Mouse (Mus musculus): ENCODE measurements at regions not wholly inside any gene's neighbourhood (a gene's known extent, or its start where the extent isn't known, plus 50 kb on each side); places are given as distances from the start of the nearest gene placed in this dataset.

DNA sequence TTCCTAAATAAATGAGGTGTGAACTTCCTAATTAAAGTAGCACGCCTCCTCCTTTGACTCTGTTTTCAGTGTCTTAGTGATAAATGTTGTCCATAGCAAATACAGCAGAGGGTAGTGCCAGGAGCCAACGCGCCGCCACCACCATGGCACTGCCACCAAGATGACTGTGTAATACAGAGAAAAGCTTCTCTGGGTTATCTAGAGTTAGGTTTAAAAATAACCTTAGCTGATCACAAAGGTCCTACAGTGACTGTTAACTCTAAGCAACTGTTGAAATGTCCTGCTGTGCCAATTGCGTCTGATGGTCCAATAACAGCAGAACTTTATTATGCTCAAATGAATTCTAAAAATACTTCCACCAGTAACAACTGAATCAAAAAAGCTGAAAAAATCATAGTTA is 186.1 kb upstream of the Hand2 start:
- DNase-seq (ENCODE audit: low spot score in 2 of 2) = no peak

- DNase-seq (ENCODE audit: low spot score in 2 of 2) = no peak
Observed at GRCm38 (mm10) chr8:57148036-57148435, 172.7 kb upstream of the Hand2 start.

DNA sequence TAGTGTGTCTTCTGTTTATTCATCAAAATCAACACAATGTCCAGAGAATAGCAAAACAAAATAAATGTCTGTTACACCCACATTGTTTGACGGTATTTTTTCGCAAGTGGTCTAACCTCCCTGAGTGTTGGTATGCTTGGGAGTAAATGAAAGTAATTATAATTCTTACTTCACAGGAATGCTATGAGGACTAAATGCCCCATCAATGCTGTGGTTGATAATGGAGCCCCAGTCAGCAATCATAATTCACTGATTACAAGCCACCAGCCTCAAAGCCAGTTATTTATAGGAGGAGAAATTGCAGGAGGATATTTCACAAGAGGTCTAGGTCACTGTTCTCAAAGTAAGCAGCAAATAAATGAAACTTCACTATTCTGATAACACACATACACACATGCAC is 129.6 kb upstream of the Hand2 start:
- DNase-seq (ENCODE audit: low spot score in 2 of 2) = no peak

GRCm38 (mm10) chr8:57200280-57200679 is 120.5 kb upstream of the Hand2 start:
- no peak for DNase-seq (ENCODE audit: low spot score in 2 of 2)

DNA sequence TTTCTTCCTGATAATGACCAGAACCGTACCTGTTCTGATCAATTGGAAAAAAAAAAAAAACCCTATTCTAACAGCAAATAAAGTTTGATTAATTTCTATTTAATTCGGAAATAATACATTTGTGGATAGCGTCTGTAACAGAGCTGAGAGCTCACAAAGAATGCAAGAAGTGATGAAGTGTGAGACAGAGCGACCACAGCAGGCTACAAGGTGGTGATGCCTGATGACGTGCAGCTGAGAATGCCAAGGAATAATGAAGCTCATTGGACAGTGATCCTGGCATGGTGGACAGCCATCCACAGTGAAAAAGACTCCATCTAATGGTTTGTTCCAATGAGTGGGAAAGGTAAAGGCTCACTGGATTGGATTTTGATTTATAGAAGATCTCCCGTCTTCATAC is 111.2 kb upstream of the Hand2 start:
- DNase-seq (ENCODE audit: low spot score in 2 of 2) = no peak

DNA sequence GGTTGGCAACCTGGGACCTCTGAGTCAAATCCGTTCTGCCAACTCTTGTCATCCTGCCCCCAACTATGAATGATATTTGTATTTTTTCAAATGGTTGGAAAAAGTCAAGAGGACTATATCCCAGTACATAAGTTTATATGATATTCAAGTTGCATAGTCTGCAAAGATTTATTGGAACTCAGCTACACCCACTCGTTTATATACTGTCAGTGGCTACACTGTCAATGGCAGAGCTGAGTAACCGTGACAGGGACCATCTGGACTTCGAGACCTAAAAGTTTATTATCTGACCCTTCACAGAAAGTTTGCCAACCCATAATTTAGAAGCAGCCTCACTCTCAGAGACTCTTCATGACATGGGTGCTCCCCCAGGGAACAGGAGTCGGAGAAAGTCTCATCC is 107.7 kb upstream of the Hand2 start:
- DNase-seq (ENCODE audit: low spot score in 2 of 2) = no peak

DNA sequence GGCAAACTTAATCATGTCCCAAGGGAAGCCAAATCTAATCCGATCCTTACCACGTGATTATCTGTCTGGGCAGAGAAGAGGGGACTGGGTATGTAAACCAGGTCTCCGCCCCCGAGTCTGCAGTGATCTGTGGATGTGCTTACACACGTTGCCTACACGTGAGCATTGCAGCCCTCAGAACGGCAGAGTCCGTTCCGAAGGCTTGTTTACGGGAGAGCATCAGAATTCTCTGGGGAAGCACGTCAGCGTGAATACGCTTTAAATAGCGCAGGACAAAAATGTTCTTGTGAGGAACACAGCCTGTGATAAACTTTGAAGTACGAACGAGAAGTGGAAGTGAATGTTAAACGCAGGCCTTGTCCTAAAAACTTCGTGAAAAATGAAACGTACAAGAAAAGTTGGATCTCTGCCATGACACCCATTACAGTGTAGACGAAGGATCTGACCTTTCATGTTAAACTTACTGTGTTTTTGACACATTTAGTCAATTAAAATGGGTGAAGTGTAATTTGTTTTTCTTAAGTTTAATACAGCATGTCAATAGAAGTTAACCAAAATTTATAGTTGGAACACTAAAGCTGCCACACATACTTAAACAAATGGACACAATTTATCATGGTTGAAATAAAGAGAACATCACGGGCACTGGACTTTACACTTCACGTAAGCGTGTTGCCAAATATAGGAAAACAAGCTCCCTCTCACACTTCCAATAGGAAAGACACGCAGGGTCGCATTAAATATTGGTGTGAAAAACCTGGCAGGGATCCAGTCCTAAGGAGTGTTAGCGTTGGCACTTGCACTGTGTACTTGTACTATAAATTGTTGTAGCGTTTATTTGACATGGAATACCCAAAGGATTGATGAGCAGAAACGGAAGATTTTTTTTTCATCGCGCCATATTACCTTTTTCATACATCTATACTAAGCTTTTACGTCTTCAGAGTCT is 106.5 kb upstream of the Hand2 start:
- no peak for DNase-seq (ENCODE audit: low spot score in 2 of 2)

DNA sequence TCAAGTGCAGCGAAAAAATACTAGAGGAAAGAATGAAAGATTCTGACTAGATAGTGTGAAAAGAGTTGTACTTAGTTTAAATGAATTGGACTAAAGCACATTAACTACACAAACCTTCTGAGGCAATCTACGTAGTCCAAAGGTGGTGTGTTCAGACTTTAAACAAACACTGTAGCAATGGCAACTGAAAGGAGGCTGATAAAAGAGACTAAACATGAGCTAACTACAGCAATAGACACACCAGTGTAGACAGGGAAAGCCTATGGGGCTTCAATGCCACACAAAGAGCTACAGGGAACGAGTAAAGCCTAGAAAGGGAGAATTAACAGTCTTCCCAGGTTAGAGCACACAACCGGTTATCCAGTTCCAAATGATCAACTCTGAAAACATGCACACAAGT is 90.2 kb upstream of the Hand2 start:
- DNase-seq (ENCODE audit: low spot score in 2 of 2) = no peak

GRCm38 (mm10) chr8:57242301-57242700 is 78.5 kb upstream of the Hand2 start:
- no peak for DNase-seq (ENCODE audit: low spot score in 2 of 2)

DNA sequence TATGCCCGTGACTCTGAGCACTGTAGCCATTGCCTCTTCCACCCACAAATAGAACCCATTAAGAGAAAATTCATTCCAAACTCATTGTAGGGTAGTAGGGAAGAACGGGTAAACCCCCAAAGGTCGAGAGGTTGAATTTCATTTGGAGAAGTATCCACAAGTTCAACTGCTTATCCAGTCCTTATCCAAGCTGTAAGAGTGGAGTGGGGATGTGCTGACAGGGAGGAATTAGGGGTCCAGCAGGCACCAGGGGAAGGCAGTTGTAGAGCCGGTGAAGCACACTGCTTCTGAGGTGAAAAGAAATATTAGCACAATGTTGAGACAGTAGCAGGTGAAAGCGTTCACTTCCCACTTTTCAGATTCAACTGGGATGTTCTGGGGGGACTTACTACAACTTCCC is 71.7 kb upstream of the Hand2 start:
- DNase-seq (ENCODE audit: low spot score in 2 of 2) = no peak
